Mouse (Mus musculus): ENCODE measurements around the gene Glra1.
A peak's percentile ranks its signal among the peaks of the same experiment; 100 is the strongest.
"Not testable (repeated sequence)": the region's sequence is repeated elsewhere in the genome, so short reads cannot be mapped to it uniquely, and the experiment has no call there.

The Glra1 gene

GRCm38 (mm10) chr11:55607808-55608523 is at the start of gene Glra1:
Glra1 (minus strand) TSS chr11:55608198.
- peak; percentile 19 for DNase-seq (ENCODE audit: low spot score)

- DNase-seq (ENCODE audit: low spot score): no peak
Measured at GRCm38 (mm10) chr11:55636961-55637360, 29.0 kb upstream of the Glra1 start.

GRCm38 (mm10) chr11:55633901-55634300 is 25.9 kb upstream of the Glra1 start:
- no peak for DNase-seq (ENCODE audit: low spot score)

GRCm38 (mm10) chr11:55614631-55615030 is 6.6 kb upstream of the Glra1 start:
- not testable (repeated sequence) for DNase-seq (ENCODE audit: low spot score)

GRCm38 (mm10) chr11:55608524-55608920 is 524 bp upstream of the Glra1 start:
- no peak for DNase-seq (ENCODE audit: low spot score)

- DNase-seq (ENCODE audit: low spot score): no peak
Measured at GRCm38 (mm10) chr11:55607066-55607807, 761 bp downstream of the Glra1 start.

- DNase-seq (ENCODE audit: low spot score): no peak
Measured at GRCm38 (mm10) chr11:55601447-55602065, 6.4 kb downstream of the Glra1 start.

GRCm38 (mm10) chr11:55595726-55596125 is 12.3 kb downstream of the Glra1 start:
- DNase-seq (ENCODE audit: low spot score): no peak

GRCm38 (mm10) chr11:55594411-55594810 is 13.6 kb downstream of the Glra1 start:
- DNase-seq (ENCODE audit: low spot score): no peak

GRCm38 (mm10) chr11:55591194-55591593 is 16.8 kb downstream of the Glra1 start:
- no peak for DNase-seq (ENCODE audit: low spot score)

GRCm38 (mm10) chr11:55589376-55590167 is 18.4 kb downstream of the Glra1 start:
- no peak for DNase-seq (ENCODE audit: low spot score)

- no peak for DNase-seq (ENCODE audit: low spot score)
Measured at GRCm38 (mm10) chr11:55574397-55574796, 33.6 kb downstream of the Glra1 start.

- DNase-seq (ENCODE audit: low spot score): no peak
Measured at GRCm38 (mm10) chr11:55571144-55571543, 36.9 kb downstream of the Glra1 start.

- DNase-seq (ENCODE audit: low spot score): no peak
Measured at GRCm38 (mm10) chr11:55566309-55567099, 41.5 kb downstream of the Glra1 start.

GRCm38 (mm10) chr11:55545690-55546089 is 62.3 kb downstream of the Glra1 start:
- no peak for DNase-seq (ENCODE audit: low spot score)

- DNase-seq (ENCODE audit: low spot score): no peak
Measured at GRCm38 (mm10) chr11:55542671-55543070, 65.3 kb downstream of the Glra1 start.

GRCm38 (mm10) chr11:55542128-55542527 is 65.9 kb downstream of the Glra1 start:
- DNase-seq (ENCODE audit: low spot score): no peak

- no peak for DNase-seq (ENCODE audit: low spot score)
Measured at GRCm38 (mm10) chr11:55534766-55535165, 73.2 kb downstream of the Glra1 start.

- no peak for DNase-seq (ENCODE audit: low spot score)
Measured at GRCm38 (mm10) chr11:55533378-55533777, 74.6 kb downstream of the Glra1 start.

GRCm38 (mm10) chr11:55530741-55531140 is 77.3 kb downstream of the Glra1 start:
- DNase-seq (ENCODE audit: low spot score): no peak

Data from ovary, adult 18-20 months (tissue).